Mouse (Mus musculus) kidney, adult 2 months (tissue): Measurements from ENCODE around the gene Gm17655. TPM values are rescaled to one million over a fixed set of nuclear protein-coding genes. Genes with fewer than 3 reads are reported as not detected.
"Not testable (repeated sequence)": the region's sequence is repeated elsewhere in the genome, so short reads cannot be mapped to it uniquely, and the experiment has no call there.

Experiments
- DNase-seq: peaks from one replicate; pipeline ENCODE4 v3.0.0; 2021
- H3K27ac ChIP-seq: fragments of 200-500 bp; 2 replicates; pipeline ENCODE4 v1.5.1; 2012; ENCODE audit warnings: low read depth, low read length, control low read depth, inconsistent platforms; ENCODE audit not compliant: insufficient read depth
- H3K27me3 ChIP-seq: fragments of 200-500 bp; replicated peaks from 2 replicates; pipeline ENCODE4 v1.6.1; 2012; ENCODE audit warnings: mild to moderate bottlenecking, moderate library complexity, low read length, inconsistent platforms; ENCODE audit not compliant: control insufficient read depth, insufficient read depth
- H3K36me3 ChIP-seq: fragments of 200-500 bp; 2 replicates; pipeline ENCODE4 v1.6.1; 2012; ENCODE audit warnings: mild to moderate bottlenecking, moderate library complexity, low read length, inconsistent platforms; ENCODE audit not compliant: control insufficient read depth, insufficient read depth
- H3K4me1 ChIP-seq: fragments of 200-500 bp; 2 replicates; pipeline ENCODE4 v1.6.1; 2011; ENCODE audit warnings: low read length; ENCODE audit not compliant: control insufficient read depth, insufficient read depth
- H3K4me3 ChIP-seq: fragments of 200-500 bp; 2 replicates; pipeline ENCODE4 v1.5.1; 2011; ENCODE audit warnings: mild to moderate bottlenecking, low read depth, low read length, control low read depth; ENCODE audit not compliant: insufficient read depth
- CTCF ChIP-seq: fragments of 200-500 bp; conservative IDR thresholded peaks from 2 replicates; pipeline ENCODE4 v1.5.1; 2011; ENCODE audit warnings: low read depth, mild to moderate bottlenecking, control low read depth, low read length, moderate library complexity, mixed read lengths; ENCODE audit not compliant: insufficient read depth, insufficient read length
- POLR2A ChIP-seq: fragments of 200-500 bp; IDR thresholded peaks from one replicate; pipeline ENCODE4 v1.6.1; 2011; ENCODE audit warnings: low read depth, low read length, control low read depth
- WGBS: fragments of 180-500 bp; shearing (Covaris S2); methylation state at CpG from one replicate; pipeline ENCODE4 v1.1.7; 2018; 5-methylcytosine and 5-hydroxymethylcytosine counted together
- polyA plus RNA-seq: library from polyadenylated mRNA; depleted of rRNA; stranded (reverse); fragments of >200 nt; gene quantifications from 2 replicates; pipeline ENCODE4 v1.2.3, GENCODE M21; 2012; rRNA removed

Gm17655 gene
- polyA plus RNA-seq, result 0.07 and 0.67 TPM in 2 replicates

DNA sequence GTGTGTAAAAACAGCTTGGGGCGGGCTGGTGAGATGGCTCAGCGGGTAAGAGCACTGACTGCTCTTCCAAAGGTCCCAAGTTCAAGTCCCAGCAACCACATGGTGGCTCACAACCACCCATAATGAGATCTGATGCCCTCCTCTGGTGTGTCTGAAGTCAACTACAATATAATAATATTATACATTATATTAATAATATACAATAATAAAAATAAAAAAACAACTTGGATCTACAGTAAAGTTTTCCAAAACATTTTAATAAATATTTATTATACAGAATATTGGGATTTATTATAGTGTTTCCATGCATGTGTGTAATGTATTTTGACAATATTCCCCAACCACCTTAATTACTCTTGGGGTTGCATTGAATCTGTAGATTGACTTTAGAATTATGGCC is at the start of gene Gm17655:
TSS of gene Gm17655 (minus strand) at position 101 of the 400 bp plus-strand sequence.
- H3K36me3 ChIP-seq, H3K27me3 ChIP-seq, DNase-seq, H3K27ac ChIP-seq, H3K4me1 ChIP-seq, H3K4me3 ChIP-seq: not testable (repeated sequence)
- WGBS, result 84% methylated on average over 2 of the region's 2 CpGs

DNA sequence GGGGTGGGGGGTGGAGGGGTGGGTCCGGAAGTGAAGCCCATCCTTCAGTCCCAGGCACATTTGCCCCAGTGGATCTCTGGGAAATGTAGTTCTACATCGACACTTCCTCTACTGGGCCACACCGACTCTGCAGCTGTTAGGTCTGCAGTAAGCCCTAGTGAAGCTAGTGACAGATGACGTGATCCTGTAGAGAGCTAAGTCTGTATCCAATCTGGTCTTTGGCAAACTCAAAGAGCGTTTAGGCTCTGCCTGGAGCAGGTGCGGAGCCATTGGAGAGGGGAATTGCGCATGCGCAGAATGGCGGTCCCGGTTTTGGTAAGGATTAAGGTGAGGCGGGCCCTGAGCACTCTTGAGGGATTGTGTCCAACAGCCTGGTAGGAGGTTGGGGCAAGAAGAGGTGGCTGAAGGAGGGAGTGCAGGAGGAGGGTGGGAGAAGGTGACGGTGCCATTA is 37.7 kb upstream of the Gm17655 start, which contains the start of gene Zfp605:
TSS of gene Zfp605 (plus strand) at position 102 of the 451 bp plus-strand sequence.
- DNase-seq, result peak; percentile 93
- H3K36me3 ChIP-seq, result peaks cover 1% of the 10 kb centered on the region; the same call in 1 of the 2 replicates
- TF ChIP-seq CTCF (0 out of 2 replicates have a peak, but pooled peaks have one; percentile 8), POLR2A (no peak)
- H3K4me1 ChIP-seq, result no peaks in the 10 kb centered on the region
- WGBS, result under 1% methylated on average over 12 of the region's 12 CpGs
- no peaks in the 10 kb centered on the region for H3K27me3 ChIP-seq
- H3K4me3 ChIP-seq, result peak within 1 kb of the TSS; percentile 68
- peak within 1 kb of the TSS; percentile 90 for H3K27ac ChIP-seq

DNA sequence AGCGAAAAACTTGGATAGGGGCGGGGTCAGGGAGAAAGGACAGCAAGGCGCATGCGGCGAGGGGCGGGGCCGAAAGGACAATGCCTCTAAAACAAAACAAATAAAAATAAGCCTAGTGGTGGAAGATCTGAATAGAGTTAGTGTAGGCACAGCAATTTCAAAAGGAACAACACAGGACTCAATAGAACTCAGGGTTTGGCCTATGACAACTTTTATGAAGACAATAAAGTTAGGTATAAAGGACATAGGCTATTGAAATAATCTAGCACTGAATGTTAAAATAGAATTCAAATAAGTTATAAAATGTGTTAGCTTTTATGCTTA is 36.0 kb upstream of the Gm17655 start:
- no peaks in the 10 kb centered on the region; the same call in 1 of the 2 replicates for H3K36me3 ChIP-seq
- no peak for DNase-seq
- WGBS, result under 1% methylated on average over 7 of the region's 7 CpGs
- H3K27ac ChIP-seq, result peak overlapping the region; percentile 26; the same call in 1 of the 2 replicates
- no peak for TF ChIP-seq POLR2A
- TF ChIP-seq CTCF, result no peak
- H3K27me3 ChIP-seq, result no peaks in the 10 kb centered on the region
- H3K4me3 ChIP-seq, result no peak overlapping the region
- H3K4me1 ChIP-seq, result no peaks in the 10 kb centered on the region

DNA sequence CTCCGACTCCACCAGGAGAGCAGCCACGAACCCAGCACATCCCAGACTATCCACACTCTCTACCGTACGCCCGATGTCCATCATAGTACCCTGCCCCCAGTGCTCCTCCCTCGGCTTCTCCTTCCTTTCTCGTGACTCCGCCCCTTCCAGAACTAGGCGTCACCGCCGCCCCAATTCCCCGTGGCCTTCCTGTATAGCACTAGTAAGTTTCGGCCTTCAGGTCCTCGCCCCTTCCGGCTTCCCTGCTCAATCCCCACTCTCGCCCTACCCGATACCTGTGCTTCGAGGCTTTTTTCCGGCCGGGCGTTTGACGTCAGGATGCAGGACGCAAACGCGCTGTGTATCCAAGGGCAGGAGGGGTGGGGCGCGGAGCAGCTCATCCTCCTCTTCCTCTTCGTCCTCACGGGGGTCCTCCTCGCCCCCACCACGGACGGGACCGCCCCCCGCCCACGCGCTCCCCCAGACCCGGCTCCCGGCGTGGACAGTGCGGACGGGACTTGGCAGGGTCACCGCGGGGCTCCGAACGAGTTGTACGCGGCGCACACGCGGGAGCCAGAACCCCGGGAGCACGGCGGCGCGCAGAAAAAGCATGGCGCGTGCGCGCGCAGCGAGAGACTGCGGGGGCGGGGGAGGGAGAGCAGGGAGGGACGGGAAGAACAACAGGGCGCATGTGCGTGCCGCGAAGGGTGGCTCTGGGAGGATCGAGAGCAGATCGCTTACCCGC is 35.4 kb upstream of the Gm17655 start, which contains the start of gene Gtpbp6:
TSS of gene Gtpbp6 (minus strand) at position 617 of the 724 bp plus-strand sequence.
- peak within 1 kb of the TSS; percentile 73 for H3K4me3 ChIP-seq
- DNase-seq, result peak; percentile 99
- no peaks in the 10 kb centered on the region; the same call in 1 of the 2 replicates for H3K36me3 ChIP-seq
- peak within 1 kb of the TSS; percentile 54 for H3K27ac ChIP-seq
- H3K4me1 ChIP-seq, result no peaks in the 10 kb centered on the region
- no peaks in the 10 kb centered on the region for H3K27me3 ChIP-seq
- under 1% methylated on average over 71 of the region's 71 CpGs for WGBS
- no peak for TF ChIP-seq POLR2A

DNA sequence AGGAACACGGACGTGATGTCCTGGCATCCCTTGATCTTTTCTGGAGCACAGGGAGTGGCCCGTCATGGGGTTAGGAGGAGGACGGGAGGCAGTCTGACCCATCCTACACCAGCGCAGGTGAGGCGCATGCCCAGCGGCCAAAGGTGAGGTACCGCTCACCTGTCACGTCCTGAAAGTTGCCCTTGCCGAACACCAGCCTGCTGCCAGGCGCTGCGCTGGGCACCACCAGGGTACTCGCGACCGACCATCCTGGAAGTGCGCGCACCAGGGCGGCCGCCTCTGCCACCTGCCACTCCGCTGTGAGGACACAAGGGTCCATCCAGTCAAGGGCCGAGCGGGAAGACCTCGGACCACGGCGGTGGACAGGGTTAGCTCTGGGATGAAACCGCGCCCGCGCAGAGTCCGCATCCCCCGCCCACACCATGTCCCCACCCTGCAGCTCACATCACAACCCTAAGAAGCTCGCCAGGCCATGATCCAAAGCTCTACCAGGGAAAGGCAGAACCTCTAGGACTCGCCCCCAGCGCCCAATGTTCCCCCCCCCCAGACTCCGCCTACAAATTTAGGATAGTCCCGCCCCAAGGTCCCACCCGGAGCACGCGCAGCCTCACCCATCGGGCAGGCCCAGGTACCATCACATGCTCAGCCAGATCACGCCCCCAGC is 34.7 kb upstream of the Gm17655 start:
- TF ChIP-seq CTCF (no peak), POLR2A (no peak)
- DNase-seq, result no peak
- H3K27me3 ChIP-seq, result no peaks in the 10 kb centered on the region
- peak overlapping the region; percentile 54 for H3K27ac ChIP-seq
- WGBS, result 11% methylated on average over 41 of the region's 41 CpGs
- H3K4me1 ChIP-seq, result no peaks in the 10 kb centered on the region
- H3K36me3 ChIP-seq, result no peaks in the 10 kb centered on the region; the same call in 1 of the 2 replicates
- H3K4me3 ChIP-seq, result peak overlapping the region; percentile 73

DNA sequence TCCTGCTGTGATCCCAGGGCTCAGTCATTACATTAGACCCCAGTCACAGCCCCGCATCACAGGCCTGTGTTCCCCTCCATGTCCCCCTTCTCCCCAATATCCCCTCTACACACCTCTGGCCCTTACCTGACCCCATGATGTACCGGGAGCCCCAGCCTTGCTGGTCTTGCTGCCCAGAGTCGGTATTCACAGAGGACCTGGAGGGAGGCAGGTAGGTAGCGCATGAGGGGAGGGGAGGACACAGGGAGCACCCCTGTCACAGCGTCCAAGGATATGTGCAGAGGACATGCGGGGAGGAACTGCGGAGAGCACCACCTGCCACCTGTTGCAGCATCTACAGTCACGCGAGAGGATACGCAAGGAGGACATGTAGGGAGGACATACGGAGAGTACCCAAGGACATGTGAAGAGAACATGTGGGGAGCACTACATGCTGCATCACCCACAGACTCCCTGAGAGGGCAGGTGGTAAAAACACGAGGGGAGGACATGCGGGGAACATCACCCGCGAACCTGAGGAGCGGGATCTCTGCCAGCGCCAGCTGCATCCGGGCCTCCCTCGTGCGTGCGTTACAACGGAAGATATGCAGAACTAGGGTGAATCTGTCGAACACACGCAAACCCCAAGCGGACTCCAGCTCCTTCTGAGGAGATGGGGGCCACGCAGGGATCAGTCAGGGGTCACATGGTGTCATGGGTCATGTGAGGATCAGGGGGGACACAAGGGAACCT is 34.0 kb upstream of the Gm17655 start:
- Histone ChIP-seq H3K27ac (no peak overlapping the region), H3K4me1 (peaks cover 5% of the 10 kb centered on the region; the same call in 1 of the 2 replicates), H3K4me3 (peak overlapping the region; percentile 73; the same call in 1 of the 2 replicates), H3K27me3 (no peaks in the 10 kb centered on the region), H3K36me3 (no peaks in the 10 kb centered on the region; the same call in 1 of the 2 replicates)
- DNase-seq, result no peak
- WGBS, result 97% methylated on average over 26 of the region's 26 CpGs
- no peak for TF ChIP-seq POLR2A
- no peak for TF ChIP-seq CTCF
